Comparison of ENCODE assay signal across 8 mouse cellular contexts in genomic region chr16:9009361-9010083, GRCm38 (mm10).
DNase-seq lines count a peak whose midpoint lies in the region; ATAC-seq and TF ChIP-seq lines count a peak whose summit lies in the region.

No protein-coding gene starts in this region.

- no peaks in the 10 kb centered on the region for H3K9me3 ChIP-seq in heart, embryonic 11.5 days (replicated peaks; ENCODE audit: control insufficient read depth, low read length)
- H3K9me3 ChIP-seq in kidney, embryonic 15.5 days (replicated peaks), result no peaks in the 10 kb centered on the region
- no peaks in the 10 kb centered on the region for H3K9me3 ChIP-seq in limb, embryonic 15.5 days
- no peaks in the 10 kb centered on the region for H3K9me3 ChIP-seq in neural tube, embryonic 13.5 days

- no peak overlapping the region for H3ac ChIP-seq in C2C12 (ENCODE audit: control insufficient read depth, insufficient read length, low read depth)

- H3K36me3 ChIP-seq in C2C12 (ENCODE audit: control insufficient read depth, insufficient read depth), result no peaks in the 10 kb centered on the region
- no peaks in the 10 kb centered on the region for H3K36me3 ChIP-seq in heart, embryonic 11.5 days (ENCODE audit: control insufficient read depth, insufficient read depth, low read length)
- H3K36me3 ChIP-seq in kidney, embryonic 15.5 days, result no peaks in the 10 kb centered on the region
- H3K36me3 ChIP-seq in limb, embryonic 15.5 days, result no peaks in the 10 kb centered on the region
- H3K36me3 ChIP-seq in neural tube, embryonic 13.5 days, result no peaks in the 10 kb centered on the region
- H3K36me3 ChIP-seq in thymus, adult 2 months (ENCODE audit: control insufficient read depth, insufficient read depth, low read length), result no peaks in the 10 kb centered on the region

- no peak overlapping the region for H3K27ac ChIP-seq in bone marrow macrophage, adult 2 months (ENCODE audit: insufficient read depth, low read depth, low read length)
- H3K27ac ChIP-seq in embryonic fibroblast, embryonic 13.5 days (ENCODE audit: insufficient read depth, low read length), result no peak overlapping the region
- H3K27ac ChIP-seq in heart, embryonic 11.5 days (ENCODE audit: low read depth, low read length), result no peak overlapping the region
- H3K27ac ChIP-seq in kidney, embryonic 15.5 days, result no peak overlapping the region
- no peak overlapping the region for H3K27ac ChIP-seq in limb, embryonic 15.5 days
- no peak overlapping the region for H3K27ac ChIP-seq in neural tube, embryonic 13.5 days (replicated peaks)
- no peak overlapping the region for H3K27ac ChIP-seq in thymus, adult 2 months (ENCODE audit: control insufficient read depth, insufficient read depth, low read length)

- H3K27me3 ChIP-seq in C2C12 (ENCODE audit: control insufficient read depth, insufficient read depth, insufficient read length), result no peaks in the 10 kb centered on the region
- H3K27me3 ChIP-seq in heart, embryonic 11.5 days (ENCODE audit: control insufficient read depth, insufficient read depth, low read length), result 0 out of 2 replicates have a peak, but pooled peaks cover 3% of the 10 kb centered on the region
- H3K27me3 ChIP-seq in kidney, embryonic 15.5 days, result no peaks in the 10 kb centered on the region
- 0 out of 2 replicates have a peak, but pooled peaks cover 3% of the 10 kb centered on the region for H3K27me3 ChIP-seq in limb, embryonic 15.5 days
- H3K27me3 ChIP-seq in neural tube, embryonic 13.5 days, result peaks cover 4% of the 10 kb centered on the region; the same call in 1 of the 2 replicates
- H3K27me3 ChIP-seq in thymus, adult 2 months (ENCODE audit: control insufficient read depth, insufficient read depth, low read length), result no peaks in the 10 kb centered on the region

- no peak overlapping the region for H3K4me3 ChIP-seq in C2C12 (ENCODE audit: insufficient read depth, poor library complexity, severe bottlenecking)
- no peak overlapping the region for H3K4me3 ChIP-seq in bone marrow macrophage, adult 2 months (ENCODE audit: insufficient read depth, low read length)
- no peak overlapping the region for H3K4me3 ChIP-seq in embryonic fibroblast, embryonic 13.5 days (ENCODE audit: insufficient read depth, low read length)
- H3K4me3 ChIP-seq in heart, embryonic 11.5 days (ENCODE audit: low read depth, low read length), result no peak overlapping the region
- H3K4me3 ChIP-seq in kidney, embryonic 15.5 days (replicated peaks), result no peak overlapping the region
- H3K4me3 ChIP-seq in limb, embryonic 15.5 days, result no peak overlapping the region
- H3K4me3 ChIP-seq in neural tube, embryonic 13.5 days, result no peak overlapping the region
- H3K4me3 ChIP-seq in thymus, adult 2 months (ENCODE audit: control insufficient read depth, insufficient read depth, low read length), result no peak overlapping the region

- H3K4me2 ChIP-seq in heart, embryonic 11.5 days, result no peak overlapping the region
- no peak overlapping the region for H3K4me2 ChIP-seq in kidney, embryonic 15.5 days
- 0 out of 2 replicates have a peak overlapping the region, but pooled peaks have one; percentile 12 for H3K4me2 ChIP-seq in limb, embryonic 15.5 days
- no peak overlapping the region for H3K4me2 ChIP-seq in neural tube, embryonic 13.5 days

- WGBS in heart, embryonic 11.5 days (ENCODE audit: insufficient replicate concordance), result 17% methylated on average over 19 of the region's 19 CpGs
- 21% methylated on average over 19 of the region's 19 CpGs for WGBS in kidney, embryonic 15.5 days
- WGBS in limb, embryonic 15.5 days, result 16% methylated on average over 19 of the region's 19 CpGs
- 19% methylated on average over 19 of the region's 19 CpGs for WGBS in neural tube, embryonic 13.5 days
- 19% methylated on average over 19 of the region's 19 CpGs for WGBS in thymus, adult 2 months

- TF ChIP-seq POLR2A in bone marrow macrophage, adult 2 months (IDR thresholded peaks at IDR 0.05; ENCODE audit: borderline replicate concordance, low read depth, low read length), result no peak
- no peak for TF ChIP-seq POLR2A in embryonic fibroblast, embryonic 13.5 days (IDR thresholded peaks at IDR 0.05; ENCODE audit: low read depth, low read length)
- no peak for TF ChIP-seq POLR2A in thymus, adult 2 months (IDR thresholded peaks at IDR 0.05; ENCODE audit: control insufficient read depth, extremely low read depth, insufficient read depth, low read length, poor library complexity)

- no peak overlapping the region for H3K9ac ChIP-seq in heart, embryonic 11.5 days (ENCODE audit: low read depth, low read length)
- H3K9ac ChIP-seq in kidney, embryonic 15.5 days, result no peak overlapping the region
- no peak overlapping the region for H3K9ac ChIP-seq in limb, embryonic 15.5 days
- 0 out of 2 replicates have a peak overlapping the region, but pooled peaks have one; percentile 17 for H3K9ac ChIP-seq in neural tube, embryonic 13.5 days

- H3K4me1 ChIP-seq in bone marrow macrophage, adult 2 months (ENCODE audit: control insufficient read depth, insufficient read depth, low read length), result no peaks in the 10 kb centered on the region
- H3K4me1 ChIP-seq in embryonic fibroblast, embryonic 13.5 days (ENCODE audit: control insufficient read depth, insufficient read depth, low read length), result no peaks in the 10 kb centered on the region
- no peaks in the 10 kb centered on the region for H3K4me1 ChIP-seq in heart, embryonic 11.5 days (ENCODE audit: control insufficient read depth, insufficient read depth, low read length)
- no peaks in the 10 kb centered on the region for H3K4me1 ChIP-seq in kidney, embryonic 15.5 days
- H3K4me1 ChIP-seq in limb, embryonic 15.5 days, result peaks cover 4% of the 10 kb centered on the region; the same call in 1 of the 2 replicates
- no peaks in the 10 kb centered on the region; the same call in 1 of the 2 replicates for H3K4me1 ChIP-seq in neural tube, embryonic 13.5 days (replicated peaks)
- H3K4me1 ChIP-seq in thymus, adult 2 months (replicated peaks; ENCODE audit: control insufficient read depth, insufficient read depth, low read length), result no peaks in the 10 kb centered on the region

- peak; percentile 59; the same call in 1 of the 2 replicates for ATAC-seq in heart, embryonic 11.5 days (replicated peaks; ENCODE audit: insufficient number of reproducible peaks, low FRiP score, low TSS enrichment)
- peak; percentile 71; the same call in 1 of the 2 replicates for ATAC-seq in kidney, embryonic 15.5 days (replicated peaks; ENCODE audit: low FRiP score)
- ATAC-seq in limb, embryonic 15.5 days (ENCODE audit: insufficient number of reproducible peaks, low FRiP score, low TSS enrichment, low read depth), result 0 out of 2 replicates have a peak, but pooled peaks have one; percentile 50
- ATAC-seq in neural tube, embryonic 13.5 days (ENCODE audit: low read depth), result peak; percentile 90

- no peaks in the 10 kb centered on the region for H3K79me3 ChIP-seq in C2C12 (ENCODE audit: low read depth)

- no peaks in the 10 kb centered on the region for H3K79me2 ChIP-seq in C2C12 (ENCODE audit: control insufficient read depth, insufficient read depth)

- TF ChIP-seq CTCF in C2C12 (IDR thresholded peaks at IDR 0.05; ENCODE audit: control insufficient read depth, insufficient read depth, insufficient read length), result peak; percentile 83
- TF ChIP-seq CTCF in bone marrow macrophage, adult 2 months (IDR thresholded peaks at IDR 0.05; ENCODE audit: low read depth, low read length), result peak; percentile 74
- peak; percentile 99 for TF ChIP-seq CTCF in embryonic fibroblast, embryonic 13.5 days (IDR thresholded peaks at IDR 0.05; ENCODE audit: borderline replicate concordance, insufficient read depth, low read length)
- TF ChIP-seq CTCF in thymus, adult 2 months (IDR thresholded peaks at IDR 0.05; ENCODE audit: borderline replicate concordance, control insufficient read depth, extremely low read depth, insufficient read depth, low read length, poor library complexity), result 0 out of 2 replicates have a peak, but pooled peaks have one; percentile 54

- DNase-seq in thymus, adult 2 months, result peak; percentile 51

TF ChIP-seq in C2C12, 6 proteins besides CTCF, POLR2A, EP300 and RAD21:
- TF ChIP-seq MYOG (IDR thresholded peaks at IDR 0.05; ENCODE audit: control insufficient read depth, extremely low read depth, insufficient read length) (no peak), MYOD1 (IDR thresholded peaks at IDR 0.05; ENCODE audit: control insufficient read depth, insufficient read length, low read depth) (no peak), CEBPB (IDR thresholded peaks at IDR 0.05; ENCODE audit: low read depth) (no peak), FOSL1 (IDR thresholded peaks at IDR 0.05; ENCODE audit: insufficient read depth, low read length, poor library complexity, severe bottlenecking) (no peak)
